Mouse (Mus musculus) intestine, embryonic 16.5 days (tissue): ENCODE data around the gene Ifnz. TPM values are rescaled to one million over a fixed set of nuclear protein-coding genes. Genes with fewer than 3 reads are reported as not detected.
"Not testable (repeated sequence)": the region's sequence is repeated elsewhere in the genome, so short reads cannot be mapped to it uniquely, and the experiment has no call there.

Experiments used
- ATAC-seq: fragments of 200-750 bp; cut with Nextera tagmentation; 2 replicates; pipeline ENCODE4 v1.8.0; 2017; ENCODE audit warnings: moderate TSS enrichment, moderate library complexity
- H3K27ac ChIP-seq: fragments of 300-500 bp; sonication (generic); 2 replicates; pipeline ENCODE4 v1.5.1; 2014; ENCODE audit warnings: mild to moderate bottlenecking, low read length
- H3K27me3 ChIP-seq: fragments of 300-500 bp; sonication (generic); replicated peaks from 2 replicates; pipeline ENCODE4 v1.6.1; 2014; ENCODE audit warnings: low read length, control low read depth, mixed read lengths; ENCODE audit not compliant: control insufficient read depth, insufficient read depth
- H3K36me3 ChIP-seq: fragments of 300-500 bp; sonication (generic); 2 replicates; pipeline ENCODE4 v1.6.1; 2014; ENCODE audit warnings: low read length, control low read depth; ENCODE audit not compliant: control insufficient read depth, insufficient read depth
- H3K4me1 ChIP-seq: fragments of 300-500 bp; sonication (generic); 2 replicates; pipeline ENCODE4 v1.6.1; 2014; ENCODE audit warnings: low read length, control low read depth, mixed read lengths; ENCODE audit not compliant: control insufficient read depth, insufficient read depth
- H3K4me2 ChIP-seq: fragments of 300-500 bp; sonication (generic); 2 replicates; pipeline ENCODE4 v1.6.1; 2014; ENCODE audit warnings: low read depth, low read length, control low read depth
- H3K4me3 ChIP-seq: fragments of 300-500 bp; sonication (generic); 2 replicates; pipeline ENCODE4 v1.5.1; 2014; ENCODE audit warnings: mild to moderate bottlenecking, low read length
- H3K9ac ChIP-seq: fragments of 300-500 bp; sonication (generic); 2 replicates; pipeline ENCODE4 v1.6.1; 2014; ENCODE audit warnings: low read depth, low read length
- H3K9me3 ChIP-seq: fragments of 300-500 bp; sonication (generic); 2 replicates; pipeline ENCODE4 v1.6.1; 2016; ENCODE audit warnings: low read length, control low read depth; ENCODE audit not compliant: control insufficient read depth
- WGBS: fragments of 180-500 bp; shearing (Covaris S2); extraction: QIAGEN DNeasy Blood & Tissue Kit; methylation state at CpG from one replicate; pipeline ENCODE4 v1.1.7; 2014; 5-methylcytosine and 5-hydroxymethylcytosine counted together
- polyA plus RNA-seq: library from polyadenylated mRNA; unstranded; fragments of >200 nt; fragmentation: Nextera tagmentation; extraction: Ambion mirVana; gene quantifications from 2 replicates; pipeline ENCODE4 v1.2.1, GENCODE M21; 2015

The Ifnz gene
- polyA plus RNA-seq, 1 experiment from 2014 or later, result 0.11 TPM

DNA sequence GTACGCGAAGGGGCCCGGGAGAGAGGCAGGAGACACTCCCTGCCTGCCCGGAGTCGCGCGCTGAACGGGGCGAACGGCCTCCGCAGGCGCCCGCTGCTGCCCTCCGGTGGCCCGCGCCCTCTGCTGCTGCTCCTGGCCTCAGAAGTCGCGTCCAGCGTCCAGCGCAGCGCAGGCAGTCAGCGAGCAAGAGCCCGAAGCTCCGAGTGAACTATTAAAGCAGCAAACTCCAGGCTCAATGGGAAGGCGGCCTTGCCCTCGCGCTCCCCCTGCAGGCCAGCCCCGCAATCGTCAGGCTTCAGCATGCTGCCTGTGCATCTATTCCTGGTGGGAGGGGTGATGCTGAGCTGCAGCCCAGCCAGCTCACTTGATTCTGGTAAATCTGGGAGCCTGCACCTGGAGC is 21.0 kb downstream of the Ifnz start, which contains the start of gene Gm13287:
Gene Gm13287 (plus strand): TSS at position 301 of the 400 bp plus-strand sequence.
- no CpG with 5 or more reads among the region's 29 CpGs for WGBS
- ATAC-seq, H3K27me3 ChIP-seq, H3K4me1 ChIP-seq, H3K9ac ChIP-seq, H3K4me2 ChIP-seq, H3K9me3 ChIP-seq, H3K4me3 ChIP-seq, H3K36me3 ChIP-seq, H3K27ac ChIP-seq: not testable (repeated sequence)

DNA sequence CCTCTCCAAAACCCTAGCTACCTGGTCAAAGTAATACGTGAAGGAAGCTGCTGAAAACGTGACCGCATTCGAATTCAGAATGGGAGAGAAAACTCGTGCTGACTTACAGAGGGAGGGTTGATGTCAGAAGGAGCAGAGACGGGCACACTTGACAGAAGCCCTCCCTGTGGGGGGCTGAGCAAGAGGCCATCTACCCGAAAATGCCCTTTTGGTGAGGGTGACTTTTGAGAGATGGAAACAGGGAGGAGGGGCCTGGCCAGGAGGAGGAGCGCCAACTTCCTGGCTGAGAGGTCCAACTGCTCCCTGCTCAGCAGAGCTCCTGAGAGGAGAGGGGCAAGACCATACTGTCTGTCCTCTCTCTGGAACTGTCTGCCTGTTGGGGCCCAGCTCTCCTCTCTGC is 23.3 kb downstream of the Ifnz start, which contains the start of gene Gm13288:
Gene Gm13288 (plus strand): TSS at position 301 of the 400 bp plus-strand sequence.
- WGBS, result no CpG with 5 or more reads among the region's 8 CpGs
- not testable (repeated sequence) for ATAC-seq, H3K27me3 ChIP-seq, H3K36me3 ChIP-seq, H3K9me3 ChIP-seq, H3K9ac ChIP-seq, H3K4me1 ChIP-seq, H3K4me2 ChIP-seq, H3K27ac ChIP-seq
- H3K4me3 ChIP-seq, result peak within 1 kb of the TSS; percentile 16; the same call in 1 of the 2 replicates

DNA sequence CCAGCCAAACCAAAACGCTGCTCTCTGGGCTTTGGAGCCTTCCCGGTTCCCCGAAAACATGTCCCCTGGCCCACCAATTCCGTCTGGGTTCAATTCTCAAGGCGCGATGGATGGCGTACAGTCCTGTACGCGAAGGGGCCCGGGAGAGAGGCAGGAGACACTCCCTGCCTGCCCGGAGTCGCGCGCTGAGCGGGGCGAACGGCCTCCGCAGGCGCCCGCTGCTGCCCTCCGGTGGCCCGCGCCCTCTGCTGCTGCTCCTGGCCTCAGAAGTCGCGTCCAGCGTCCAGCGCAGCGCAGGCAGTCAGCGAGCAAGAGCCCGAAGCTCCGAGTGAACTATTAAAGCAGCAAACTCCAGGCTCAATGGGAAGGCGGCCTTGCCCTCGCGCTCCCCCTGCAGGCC is 23.8 kb downstream of the Ifnz start:
- not testable (repeated sequence) for H3K4me1 ChIP-seq, H3K4me2 ChIP-seq, H3K27me3 ChIP-seq, H3K9me3 ChIP-seq, ATAC-seq, H3K9ac ChIP-seq, H3K27ac ChIP-seq, H3K36me3 ChIP-seq
- peak overlapping the region; percentile 16; the same call in 1 of the 2 replicates for H3K4me3 ChIP-seq
- 2% methylated on average over 11 of the region's 34 CpGs for WGBS

DNA sequence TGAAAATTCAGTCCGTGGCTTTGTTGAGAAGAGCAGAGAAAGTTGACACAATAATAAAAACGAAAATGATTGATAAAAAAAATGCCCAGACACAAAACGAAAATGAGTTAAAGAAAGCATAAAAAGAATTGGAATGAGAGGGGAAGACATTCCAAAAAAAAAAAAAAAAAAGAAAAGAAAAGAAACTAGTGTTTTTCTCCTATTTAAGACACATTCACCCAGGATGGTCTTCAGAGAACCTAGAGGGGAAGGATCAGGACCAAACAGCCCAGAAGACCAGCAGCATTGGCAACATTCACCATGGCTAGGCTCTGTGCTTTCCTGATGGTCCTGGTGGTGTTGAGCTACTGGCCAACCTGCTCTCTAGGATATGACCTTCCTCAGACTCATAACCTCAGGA is 34.0 kb downstream of the Ifnz start, which contains the start of gene Ifna7:
Gene Ifna7 (plus strand): TSS at position 301 of the 400 bp plus-strand sequence.
- Histone ChIP-seq H3K9ac (no peak within 1 kb of the TSS), H3K9me3 (no peaks in the 10 kb centered on the region), H3K27me3 (no peaks in the 10 kb centered on the region), H3K27ac (no peak within 1 kb of the TSS), H3K4me3 (no peak within 1 kb of the TSS), H3K4me1 (no peaks in the 10 kb centered on the region), H3K4me2 (no peak within 1 kb of the TSS), H3K36me3 (no peaks in the 10 kb centered on the region)
- ATAC-seq, result no peak
- WGBS, result 66% methylated on average over 3 of the region's 3 CpGs

DNA sequence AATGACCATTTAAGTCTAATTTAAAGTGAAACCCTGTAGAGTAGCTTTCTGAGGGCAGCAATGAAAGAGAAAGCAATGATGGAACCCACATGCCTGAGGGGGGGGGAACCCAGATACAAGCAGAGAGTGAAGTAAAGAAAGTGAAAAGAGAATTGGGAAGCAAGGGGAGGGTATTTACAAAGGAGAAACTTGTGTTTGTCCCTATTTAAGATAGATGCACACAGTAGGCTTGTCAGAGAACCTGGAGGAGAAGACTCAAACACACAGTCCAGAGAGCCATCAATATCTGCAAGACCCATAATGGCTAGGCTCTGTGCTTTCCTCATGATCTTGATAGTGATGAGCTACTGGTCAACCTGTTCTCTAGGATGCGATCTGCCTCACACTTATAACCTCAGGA is 37.7 kb downstream of the Ifnz start, which contains the start of gene Ifna11:
Gene Ifna11 (plus strand): TSS at position 301 of the 400 bp plus-strand sequence.
- Histone ChIP-seq H3K9ac (no peak within 1 kb of the TSS), H3K4me1 (no peaks in the 10 kb centered on the region), H3K9me3 (no peaks in the 10 kb centered on the region), H3K4me2 (no peak within 1 kb of the TSS), H3K4me3 (no peak within 1 kb of the TSS), H3K27ac (no peak within 1 kb of the TSS), H3K27me3 (no peaks in the 10 kb centered on the region), H3K36me3 (no peaks in the 10 kb centered on the region)
- 82% methylated on average over 1 of the region's 1 CpGs for WGBS
- no peak for ATAC-seq

DNA sequence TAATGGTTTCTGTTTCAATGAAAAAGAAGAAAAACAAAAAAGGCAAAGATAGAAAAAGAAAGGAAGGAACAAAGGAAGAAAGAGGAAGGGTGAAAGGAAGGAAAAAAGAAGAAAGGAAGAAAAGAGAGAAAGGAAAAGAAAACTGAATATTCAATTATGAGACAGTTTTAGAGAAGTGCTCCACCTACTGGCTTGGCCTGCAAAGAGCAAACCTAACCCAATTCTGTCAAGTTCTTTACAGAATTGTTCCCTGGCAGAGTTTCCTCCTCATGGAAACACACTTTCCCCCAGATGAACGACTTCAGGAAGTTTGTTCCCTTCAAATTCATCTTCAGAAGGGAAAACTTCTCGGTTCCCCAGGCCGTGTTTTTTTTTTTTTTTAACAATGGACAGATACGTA is 41.1 kb downstream of the Ifnz start:
- 23% methylated on average over 4 of the region's 4 CpGs for WGBS
- H3K4me2 ChIP-seq, result no peak overlapping the region
- H3K27me3 ChIP-seq, result no peaks in the 10 kb centered on the region
- no peaks in the 10 kb centered on the region for H3K4me1 ChIP-seq
- no peaks in the 10 kb centered on the region for H3K9me3 ChIP-seq
- H3K36me3 ChIP-seq, result no peaks in the 10 kb centered on the region
- no peak overlapping the region for H3K27ac ChIP-seq
- no peak for ATAC-seq
- no peak overlapping the region for H3K9ac ChIP-seq
- H3K4me3 ChIP-seq, result no peak overlapping the region

DNA sequence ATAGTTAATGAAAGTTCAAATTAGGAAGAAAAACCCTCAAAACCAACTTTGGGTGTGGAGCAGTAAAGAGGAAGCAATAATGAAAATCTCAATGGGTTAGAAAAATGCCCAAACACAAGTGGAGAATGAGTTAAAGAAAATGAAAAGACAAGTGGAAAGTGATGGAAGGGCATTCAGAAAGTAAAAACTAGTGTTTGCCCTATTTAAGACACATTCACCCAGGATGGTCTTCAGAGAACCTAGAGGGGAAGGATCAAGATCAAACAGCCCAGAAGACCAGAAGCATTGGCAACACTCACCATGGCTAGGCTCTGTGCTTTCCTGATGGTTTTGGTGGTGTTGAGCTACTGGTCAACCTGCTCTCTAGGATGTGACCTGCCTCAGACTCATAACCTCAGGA is 45.2 kb downstream of the Ifnz start, which contains the start of gene Ifna6:
Gene Ifna6 (plus strand): TSS at position 301 of the 400 bp plus-strand sequence.
- not testable (repeated sequence) for H3K27me3 ChIP-seq, H3K9ac ChIP-seq, H3K9me3 ChIP-seq, H3K4me2 ChIP-seq, ATAC-seq, H3K4me1 ChIP-seq, H3K4me3 ChIP-seq, H3K27ac ChIP-seq, H3K36me3 ChIP-seq

DNA sequence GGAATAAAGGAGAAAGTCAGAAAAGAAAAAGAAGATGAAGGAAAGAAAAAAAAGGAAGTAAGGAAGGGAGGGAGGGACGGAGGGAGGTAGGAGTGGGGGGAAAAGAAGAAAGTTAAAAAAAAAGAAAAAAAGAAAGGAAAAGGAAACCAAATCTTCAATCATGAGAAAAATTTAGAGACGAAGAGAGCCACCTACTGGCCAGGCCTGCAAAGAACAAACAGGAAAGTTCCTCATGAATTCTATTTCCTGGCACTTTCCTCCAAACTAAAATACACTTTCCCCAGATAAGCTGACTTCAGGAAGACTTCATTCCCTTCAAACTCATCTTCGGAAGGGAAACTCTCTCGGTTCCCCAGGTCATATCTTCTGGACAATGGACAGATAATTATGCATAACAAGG is 48.6 kb downstream of the Ifnz start:
- WGBS, result 29% methylated on average over 4 of the region's 4 CpGs
- Histone ChIP-seq H3K27me3 (no peaks in the 10 kb centered on the region), H3K4me2 (no peak overlapping the region), H3K9ac (no peak overlapping the region), H3K4me3 (no peak overlapping the region), H3K4me1 (no peaks in the 10 kb centered on the region), H3K36me3 (no peaks in the 10 kb centered on the region), H3K27ac (no peak overlapping the region), H3K9me3 (no peaks in the 10 kb centered on the region)
- no peak for ATAC-seq
